Comparison of ENCODE assay signal across 8 mouse cellular contexts in the genomic region with DNA sequence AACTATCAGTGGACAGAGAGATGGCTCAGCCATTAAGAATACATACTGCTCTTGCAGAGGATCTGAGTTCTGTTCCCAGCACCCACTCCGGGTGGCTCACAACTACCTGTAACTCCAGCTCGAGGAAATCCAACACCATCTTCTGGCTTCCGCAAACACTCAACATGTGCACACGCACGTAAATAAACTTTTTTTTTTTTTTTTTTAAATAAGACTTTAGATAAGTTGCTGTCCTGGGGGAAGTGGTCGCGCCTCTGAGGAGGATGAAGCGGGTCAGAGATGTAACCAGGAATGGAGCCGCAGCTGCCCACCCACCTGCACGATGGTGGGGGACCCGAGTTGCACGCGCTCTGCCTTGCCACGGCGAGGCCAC. TPM values are rescaled to one million over a fixed set of nuclear protein-coding genes. Genes with fewer than 3 reads are reported as not detected.
DNase-seq lines count a peak whose midpoint lies in the region; ATAC-seq and TF ChIP-seq lines count a peak whose summit lies in the region.

No protein-coding gene starts in this region.

- no peak overlapping the region for H3K27ac ChIP-seq in heart, embryonic 12.5 days (ENCODE audit: poor library complexity, severe bottlenecking)
- no peak overlapping the region for H3K27ac ChIP-seq in CH12.LX (ENCODE audit: insufficient read depth, low read depth)
- no peak overlapping the region for H3K27ac ChIP-seq in forebrain, embryonic 13.5 days
- H3K27ac ChIP-seq in liver, embryonic 15.5 days (replicated peaks): no peak overlapping the region

- peaks cover 6% of the 10 kb centered on the region; the same call in 1 of the 2 replicates for H3K4me1 ChIP-seq in heart, embryonic 12.5 days (replicated peaks)
- H3K4me1 ChIP-seq in CH12.LX (ENCODE audit: control insufficient read depth in 1 of 2, insufficient read depth in 2 of 2): peaks cover 3 to 23% of the 10 kb centered on the region in 2 experiments; a peak in 3 of 4 replicates
- H3K4me1 ChIP-seq in forebrain, embryonic 13.5 days: peaks cover 19% of the 10 kb centered on the region
- peaks cover 19% of the 10 kb centered on the region for H3K4me1 ChIP-seq in liver, embryonic 15.5 days (replicated peaks)

- H3K36me3 ChIP-seq in heart, embryonic 12.5 days: no peaks in the 10 kb centered on the region
- H3K36me3 ChIP-seq in CH12.LX (replicated peaks in 1 of 2; ENCODE audit: control insufficient read depth in 1 of 2, insufficient read depth in 1 of 2, low read length in 1 of 2): peaks cover 3 to 49% of the 10 kb centered on the region in 2 experiments
- 0 out of 2 replicates have a peak, but pooled peaks cover 3% of the 10 kb centered on the region for H3K36me3 ChIP-seq in forebrain, embryonic 13.5 days (ENCODE audit: poor library complexity, severe bottlenecking)
- no peaks in the 10 kb centered on the region for H3K36me3 ChIP-seq in liver, embryonic 15.5 days (replicated peaks)

- TF ChIP-seq CTCF in CH12.LX (conservative IDR thresholded peaks at IDR 0.05 in 1 of 2, IDR thresholded peaks at IDR 0.05 in 1 of 2; ENCODE audit: low read depth in 2 of 2, low read length in 2 of 2): no peak

- no peak for DNase-seq in heart, postnatal 36 days
- DNase-seq in CH12.LX (ENCODE audit: extremely low read depth): no peak
- DNase-seq in urinary bladder, postnatal 10 days (ENCODE audit: low spot score): no peak
- no peak for DNase-seq in spleen, postnatal 14 days (ENCODE audit: low spot score in 2 of 2)
- DNase-seq in layer of hippocampus, adult 18-20 months (ENCODE audit: low spot score in 2 of 2): no peak

- TF ChIP-seq RAD21 in CH12.LX (IDR thresholded peaks at IDR 0.05; ENCODE audit: low read depth, low read length): no peak

- H3K9ac ChIP-seq in heart, embryonic 12.5 days: peak overlapping the region; percentile 80
- peak overlapping the region; percentile 61 for H3K9ac ChIP-seq in CH12.LX (ENCODE audit: insufficient read depth, low read depth)
- H3K9ac ChIP-seq in forebrain, embryonic 13.5 days: peak overlapping the region; percentile 72
- peak overlapping the region; percentile 47 for H3K9ac ChIP-seq in liver, embryonic 15.5 days

- no peaks in the 10 kb centered on the region for H3K27me3 ChIP-seq in heart, embryonic 12.5 days (replicated peaks)
- H3K27me3 ChIP-seq in CH12.LX (replicated peaks): no peaks in the 10 kb centered on the region
- no peaks in the 10 kb centered on the region for H3K27me3 ChIP-seq in forebrain, embryonic 13.5 days
- H3K27me3 ChIP-seq in liver, embryonic 15.5 days: no peaks in the 10 kb centered on the region

- dilution Hi-C loops in CH12.LX (cut with MboI; ENCODE audit: extremely low pct_ligation_motif_present, extremely low pct_unique_long_range_greater_than_20kb, low sequenced_read_pairs): no loop called here

- intact Hi-C loops in heart, postnatal 36 days (cut with DNase I): loop anchor here (5.0 kb wide), 1 partner anchor 181 kb away; no protein-coding TSS in a partner anchor

- no peak for ATAC-seq in heart, embryonic 12.5 days (ENCODE audit: insufficient number of reproducible peaks, low FRiP score)
- no peak for ATAC-seq in forebrain, embryonic 13.5 days
- no peak for ATAC-seq in liver, embryonic 15.5 days (ENCODE audit: insufficient read depth)

- no peak for TF ChIP-seq POLR2A in CH12.LX (IDR thresholded peaks at IDR 0.05; ENCODE audit: low read depth, low read length)

- H3K9me3 ChIP-seq in heart, embryonic 12.5 days (replicated peaks): no peaks in the 10 kb centered on the region
- H3K9me3 ChIP-seq in CH12.LX (replicated peaks; ENCODE audit: low read length): no peaks in the 10 kb centered on the region
- no peaks in the 10 kb centered on the region for H3K9me3 ChIP-seq in forebrain, embryonic 13.5 days (replicated peaks)
- no peaks in the 10 kb centered on the region for H3K9me3 ChIP-seq in liver, embryonic 15.5 days (replicated peaks)

- peak overlapping the region; percentile 65 for H3K4me3 ChIP-seq in heart, embryonic 12.5 days
- H3K4me3 ChIP-seq in CH12.LX (replicated peaks in 1 of 3; ENCODE audit: low read depth in 2 of 3, low read length in 2 of 3, poor library complexity in 1 of 3): peak overlapping the region; percentile 67 to 90 (median 71)
- peak overlapping the region; percentile 48 for H3K4me3 ChIP-seq in forebrain, embryonic 13.5 days
- peak overlapping the region; percentile 77 for H3K4me3 ChIP-seq in liver, embryonic 15.5 days (replicated peaks)

- H3K79me2 ChIP-seq in CH12.LX (replicated peaks; ENCODE audit: control insufficient read depth, extremely low read depth, insufficient read depth, poor library complexity, severe bottlenecking): no peaks in the 10 kb centered on the region

- in situ Hi-C loops in CH12.LX (cut with MboI; ENCODE audit: low pct_ligation_motif_present, low pct_unique_long_range_greater_than_20kb, low sequenced_read_pairs): no loop called here

- peak overlapping the region; percentile 90 for H3K4me2 ChIP-seq in heart, embryonic 12.5 days
- H3K4me2 ChIP-seq in CH12.LX (ENCODE audit: insufficient read depth, low read depth, poor library complexity, severe bottlenecking): peak overlapping the region; percentile 58
- peak overlapping the region; percentile 83 for H3K4me2 ChIP-seq in forebrain, embryonic 13.5 days
- H3K4me2 ChIP-seq in liver, embryonic 15.5 days: peak overlapping the region; percentile 87

- TF ChIP-seq EP300 in CH12.LX (IDR thresholded peaks at IDR 0.05; ENCODE audit: low read length): no peak

- 19% methylated on average over 15 of the region's 15 CpGs for WGBS in heart, embryonic 12.5 days
- WGBS in forebrain, embryonic 13.5 days: 18% methylated on average over 15 of the region's 15 CpGs
- 21% methylated on average over 15 of the region's 15 CpGs for WGBS in liver, embryonic 15.5 days (ENCODE audit: insufficient replicate concordance)

TF ChIP-seq in CH12.LX, 34 proteins besides CTCF, POLR2A, EP300 and RAD21:
- TF ChIP-seq JUN (IDR thresholded peaks at IDR 0.05; ENCODE audit: insufficient read depth, low read depth, low read length): no peak
- no peak for TF ChIP-seq TCF12 (IDR thresholded peaks at IDR 0.05; ENCODE audit: low read depth, low read length)
- no peak for TF ChIP-seq HCFC1 (IDR thresholded peaks at IDR 0.05; ENCODE audit: low read depth, low read length)
- TF ChIP-seq ELF1 (IDR thresholded peaks at IDR 0.05; ENCODE audit: low read depth, low read length): no peak
- TF ChIP-seq E2F4 (IDR thresholded peaks at IDR 0.05; ENCODE audit: insufficient replicate concordance, low read depth, low read length): no peak
- no peak for TF ChIP-seq MAZ (IDR thresholded peaks at IDR 0.05; ENCODE audit: low read depth, low read length)
- no peak for TF ChIP-seq MYC (IDR thresholded peaks at IDR 0.05; ENCODE audit: low read depth, low read length)
- no peak for TF ChIP-seq CHD2 (IDR thresholded peaks at IDR 0.05; ENCODE audit: low read length)
- no peak for TF ChIP-seq GABPA (IDR thresholded peaks at IDR 0.05; ENCODE audit: insufficient replicate concordance, low read depth, low read length)
- TF ChIP-seq MAX (IDR thresholded peaks at IDR 0.05; ENCODE audit: low read length): no peak
- no peak for TF ChIP-seq SMC3 (IDR thresholded peaks at IDR 0.05; ENCODE audit: low read depth, low read length)
- TF ChIP-seq KAT2A (IDR thresholded peaks at IDR 0.05; ENCODE audit: insufficient replicate concordance, low read length): no peak
- TF ChIP-seq MXI1 (IDR thresholded peaks at IDR 0.05; ENCODE audit: low read depth, low read length): no peak
- no peak for TF ChIP-seq ZKSCAN1 (IDR thresholded peaks at IDR 0.05; ENCODE audit: borderline replicate concordance, low read depth, low read length)
TF ChIP-seq in CH12.LX: peak in this region for 0.

RNA-seq across cellular contexts. Expression of a gene that starts 0.3 kb away (rescaled TPM):
- polyA plus RNA-seq in heart, embryonic 12.5 days (2016; fragmentation: Nextera tagmentation; extraction: Ambion mirVana): 97.4 and 111 TPM in 2 replicates
- total RNA-seq in heart, postnatal 36 days (2021): under 1 TPM; 0.17 to 0.46 TPM
- 18.5 and 23.3 TPM in 2 replicates for total RNA-seq in CH12.LX (2012; rRNA removed)
- 1.4 and 1.6 TPM in 2 replicates for total RNA-seq in CH12.LX (2014; rRNA removed)
- 11.0 and 25.8 TPM in 2 replicates for polyA plus RNA-seq in CH12.LX (2012; ENCODE audit: insufficient read length, low read depth)
- polyA plus RNA-seq in forebrain, embryonic 13.5 days (2015; fragmentation: Nextera tagmentation; extraction: Ambion mirVana): 164 and 177 TPM in 2 replicates
- 32.4 and 32.8 TPM in 2 replicates for polyA plus RNA-seq in liver, embryonic 15.5 days (2015; fragmentation: Nextera tagmentation; extraction: Ambion mirVana)
- 1 to 10 TPM; 7.7 to 8.3 TPM for total RNA-seq in layer of hippocampus, adult 18-20 months (2021)

RNA-seq across cellular contexts. Expression of a gene that starts 20.6 kb away (rescaled TPM):
- 37.3 and 42.0 TPM in 2 replicates for polyA plus RNA-seq in heart, embryonic 12.5 days (2016; fragmentation: Nextera tagmentation; extraction: Ambion mirVana)
- total RNA-seq in heart, postnatal 36 days (2021): 100 to 1,000 TPM; 305 to 315 TPM
- total RNA-seq in CH12.LX (2012; rRNA removed): 16.5 and 18.1 TPM in 2 replicates
- total RNA-seq in CH12.LX (2014; rRNA removed): 7.0 and 8.2 TPM in 2 replicates
- 24.6 and 28.6 TPM in 2 replicates for polyA plus RNA-seq in CH12.LX (2012; ENCODE audit: insufficient read length, low read depth)
- 49.7 and 49.9 TPM in 2 replicates for polyA plus RNA-seq in forebrain, embryonic 13.5 days (2015; fragmentation: Nextera tagmentation; extraction: Ambion mirVana)
- 4.2 and 4.8 TPM in 2 replicates for polyA plus RNA-seq in liver, embryonic 15.5 days (2015; fragmentation: Nextera tagmentation; extraction: Ambion mirVana)
- total RNA-seq in layer of hippocampus, adult 18-20 months (2021): 100 to 1,000 TPM; 228 to 237 TPM
